Mouse (Mus musculus): Measurements from ENCODE around the gene Gja1.
"Not testable (repeated sequence)": the region's sequence is repeated elsewhere in the genome, so short reads cannot be mapped to it uniquely, and the experiment has no call there.

DNA sequence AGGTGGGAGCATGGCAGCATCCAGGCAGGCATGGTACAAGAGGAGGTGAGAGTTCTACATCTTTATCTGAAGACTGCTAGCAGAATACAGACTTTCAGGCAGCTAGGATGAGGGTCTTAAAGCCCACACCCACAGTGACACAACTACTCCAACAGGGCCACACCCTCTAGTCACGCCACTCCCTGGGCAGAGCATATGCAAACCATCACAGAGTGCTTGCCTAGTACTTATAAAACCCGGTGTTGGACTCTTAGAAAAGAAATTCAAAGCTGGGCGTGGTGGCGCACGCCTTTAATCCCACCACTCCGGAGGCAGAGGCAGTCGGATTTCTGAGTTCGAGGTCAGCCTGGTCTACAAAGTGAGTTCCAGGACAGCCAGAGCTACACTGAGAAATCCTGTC is 24.3 kb downstream of the Gja1 start:
- TF ChIP-seq CTCF, EP300 (IDR thresholded peaks at IDR 0.05; ENCODE audit: low read depth): not testable (repeated sequence)

Measured in liver, embryonic 14.5 days (tissue).